Mouse (Mus musculus): ENCODE results near the gene Psme3. TPM values are rescaled to one million over a fixed set of nuclear protein-coding genes. Genes with fewer than 3 reads are reported as not detected.

Psme3 gene
- total and polyA plus RNA-seq, 3 experiments, result 68.8 to 300 (median 113) TPM

- ATAC-seq (ENCODE audit: extremely low read depth, insufficient number of reproducible peaks, low FRiP score, poor library complexity, severe bottlenecking) (no peak), DNase-seq (ENCODE audit: low spot score) (no peak)
- Histone ChIP-seq H3K36me3 (replicated peaks) (no peaks in the 10 kb centered on the region), H3K27me3 (ENCODE audit: insufficient read depth, low read length) (peaks cover 48% of the 10 kb centered on the region), H3K4me3 (ENCODE audit: low read depth, low read length) (no peak overlapping the region), H3K4me1 (ENCODE audit: insufficient read depth, low read depth, low read length) (peaks cover 2% of the 10 kb centered on the region; the same call in 1 of the 2 replicates), H3K9me3 (replicated peaks) (no peaks in the 10 kb centered on the region)
- TF ChIP-seq TAL1 (conservative IDR thresholded peaks at IDR 0.05; ENCODE audit: low read depth, low read length), result no peak
- no peak for TF ChIP-seq POLR2AphosphoS5 (IDR thresholded peaks at IDR 0.05; ENCODE audit: insufficient replicate concordance, low read depth, low read length)
- no peak for TF ChIP-seq CTCF (IDR thresholded peaks at IDR 0.05; ENCODE audit: low read depth, low read length)
- no peak for TF ChIP-seq GATA2 (IDR thresholded peaks at IDR 0.05; ENCODE audit: borderline replicate concordance, low read depth, low read length)
- TF ChIP-seq GATA1 (IDR thresholded peaks at IDR 0.05; ENCODE audit: borderline replicate concordance, low read length), result no peak
These were observed 37.4 kb downstream of the Psme3 start for GRCm38 (mm10) chr11:101353436-101353835.

GRCm38 (mm10) chr11:101354438-101355010 lies 38.5 kb downstream of the Psme3 start:
- no peak for TF ChIP-seq POLR2AphosphoS5 (IDR thresholded peaks at IDR 0.05; ENCODE audit: insufficient replicate concordance, low read depth, low read length)
- TF ChIP-seq GATA1 (IDR thresholded peaks at IDR 0.05; ENCODE audit: borderline replicate concordance, low read length), result no peak
- no peak for TF ChIP-seq GATA2 (IDR thresholded peaks at IDR 0.05; ENCODE audit: borderline replicate concordance, low read depth, low read length)
- TF ChIP-seq CTCF (IDR thresholded peaks at IDR 0.05; ENCODE audit: low read depth, low read length), result no peak
- no peak for TF ChIP-seq TAL1 (conservative IDR thresholded peaks at IDR 0.05; ENCODE audit: low read depth, low read length)
- Histone ChIP-seq H3K27me3 (ENCODE audit: insufficient read depth, low read length) (peaks cover 44% of the 10 kb centered on the region), H3K4me1 (ENCODE audit: insufficient read depth, low read depth, low read length) (peaks cover 2% of the 10 kb centered on the region; the same call in 1 of the 2 replicates), H3K9me3 (replicated peaks) (no peaks in the 10 kb centered on the region), H3K36me3 (replicated peaks) (no peaks in the 10 kb centered on the region), H3K4me3 (ENCODE audit: low read depth, low read length) (no peak overlapping the region)
- no peak for ATAC-seq (ENCODE audit: extremely low read depth, insufficient number of reproducible peaks, low FRiP score, poor library complexity, severe bottlenecking)
- no peak for DNase-seq (ENCODE audit: low spot score)

- ATAC-seq (ENCODE audit: extremely low read depth, insufficient number of reproducible peaks, low FRiP score, poor library complexity, severe bottlenecking) (no peak), DNase-seq (ENCODE audit: low spot score) (no peak)
- Histone ChIP-seq H3K9me3 (replicated peaks) (no peaks in the 10 kb centered on the region), H3K27me3 (ENCODE audit: insufficient read depth, low read length) (peaks cover 40% of the 10 kb centered on the region), H3K4me1 (ENCODE audit: insufficient read depth, low read depth, low read length) (peaks cover 2% of the 10 kb centered on the region; the same call in 1 of the 2 replicates), H3K4me3 (ENCODE audit: low read depth, low read length) (no peak overlapping the region), H3K36me3 (replicated peaks) (no peaks in the 10 kb centered on the region)
- TF ChIP-seq GATA2 (IDR thresholded peaks at IDR 0.05; ENCODE audit: borderline replicate concordance, low read depth, low read length), result no peak
- TF ChIP-seq GATA1 (IDR thresholded peaks at IDR 0.05; ENCODE audit: borderline replicate concordance, low read length), result no peak
- TF ChIP-seq CTCF (IDR thresholded peaks at IDR 0.05; ENCODE audit: low read depth, low read length), result no peak
- no peak for TF ChIP-seq TAL1 (conservative IDR thresholded peaks at IDR 0.05; ENCODE audit: low read depth, low read length)
- TF ChIP-seq POLR2AphosphoS5 (IDR thresholded peaks at IDR 0.05; ENCODE audit: insufficient replicate concordance, low read depth, low read length), result no peak
These were observed 39.9 kb downstream of the Psme3 start for GRCm38 (mm10) chr11:101355916-101356315.

- Histone ChIP-seq H3K4me3 (ENCODE audit: low read depth, low read length) (no peak overlapping the region), H3K9me3 (replicated peaks) (no peaks in the 10 kb centered on the region), H3K27me3 (ENCODE audit: insufficient read depth, low read length) (peaks cover 34% of the 10 kb centered on the region), H3K36me3 (replicated peaks) (no peaks in the 10 kb centered on the region), H3K4me1 (ENCODE audit: insufficient read depth, low read depth, low read length) (peaks cover 2% of the 10 kb centered on the region; the same call in 1 of the 2 replicates)
- ATAC-seq (ENCODE audit: extremely low read depth, insufficient number of reproducible peaks, low FRiP score, poor library complexity, severe bottlenecking), result no peak
- no peak for DNase-seq (ENCODE audit: low spot score)
- TF ChIP-seq TAL1 (conservative IDR thresholded peaks at IDR 0.05; ENCODE audit: low read depth, low read length) (no peak), GATA1 (IDR thresholded peaks at IDR 0.05; ENCODE audit: borderline replicate concordance, low read length) (no peak), GATA2 (IDR thresholded peaks at IDR 0.05; ENCODE audit: borderline replicate concordance, low read depth, low read length) (no peak), POLR2AphosphoS5 (IDR thresholded peaks at IDR 0.05; ENCODE audit: insufficient replicate concordance, low read depth, low read length) (no peak), CTCF (IDR thresholded peaks at IDR 0.05; ENCODE audit: low read depth, low read length) (no peak)
These were observed 41.6 kb downstream of the Psme3 start for GRCm38 (mm10) chr11:101357505-101358182.

GRCm38 (mm10) chr11:101359776-101360175 lies 43.8 kb downstream of the Psme3 start:
- Histone ChIP-seq H3K9me3 (replicated peaks) (no peaks in the 10 kb centered on the region), H3K4me3 (ENCODE audit: low read depth, low read length) (no peak overlapping the region), H3K27me3 (ENCODE audit: insufficient read depth, low read length) (peaks cover 31% of the 10 kb centered on the region), H3K4me1 (ENCODE audit: insufficient read depth, low read depth, low read length) (peaks cover 6% of the 10 kb centered on the region), H3K36me3 (replicated peaks) (no peaks in the 10 kb centered on the region)
- ATAC-seq (ENCODE audit: extremely low read depth, insufficient number of reproducible peaks, low FRiP score, poor library complexity, severe bottlenecking) (no peak), DNase-seq (ENCODE audit: low spot score) (no peak)
- no peak for TF ChIP-seq CTCF (IDR thresholded peaks at IDR 0.05; ENCODE audit: low read depth, low read length)
- no peak for TF ChIP-seq GATA2 (IDR thresholded peaks at IDR 0.05; ENCODE audit: borderline replicate concordance, low read depth, low read length)
- TF ChIP-seq TAL1 (conservative IDR thresholded peaks at IDR 0.05; ENCODE audit: low read depth, low read length), result no peak
- TF ChIP-seq POLR2AphosphoS5 (IDR thresholded peaks at IDR 0.05; ENCODE audit: insufficient replicate concordance, low read depth, low read length), result no peak
- TF ChIP-seq GATA1 (IDR thresholded peaks at IDR 0.05; ENCODE audit: borderline replicate concordance, low read length), result no peak

GRCm38 (mm10) chr11:101360651-101361113 lies 44.7 kb downstream of the Psme3 start:
- H3K27me3 ChIP-seq (ENCODE audit: insufficient read depth, low read length), result peaks cover 33% of the 10 kb centered on the region
- ATAC-seq (ENCODE audit: extremely low read depth, insufficient number of reproducible peaks, low FRiP score, poor library complexity, severe bottlenecking) (no peak), DNase-seq (ENCODE audit: low spot score) (no peak)
- no peaks in the 10 kb centered on the region for H3K9me3 ChIP-seq (replicated peaks)
- H3K36me3 ChIP-seq (replicated peaks), result no peaks in the 10 kb centered on the region
- peaks cover 7% of the 10 kb centered on the region for H3K4me1 ChIP-seq (ENCODE audit: insufficient read depth, low read depth, low read length)
- H3K4me3 ChIP-seq (ENCODE audit: low read depth, low read length), result no peak overlapping the region
- no peak for TF ChIP-seq CTCF (IDR thresholded peaks at IDR 0.05; ENCODE audit: low read depth, low read length)
- no peak for TF ChIP-seq GATA1 (IDR thresholded peaks at IDR 0.05; ENCODE audit: borderline replicate concordance, low read length)
- no peak for TF ChIP-seq GATA2 (IDR thresholded peaks at IDR 0.05; ENCODE audit: borderline replicate concordance, low read depth, low read length)
- TF ChIP-seq TAL1 (conservative IDR thresholded peaks at IDR 0.05; ENCODE audit: low read depth, low read length), result no peak
- TF ChIP-seq POLR2AphosphoS5 (IDR thresholded peaks at IDR 0.05; ENCODE audit: insufficient replicate concordance, low read depth, low read length), result no peak
